In genomic region chr3:95071606-95072005, GRCm38 (mm10) we compare ENCODE assay signal across 21 mouse cellular contexts. TPM values are rescaled to one million over a fixed set of nuclear protein-coding genes. Genes with fewer than 3 reads are reported as not detected.
DNase-seq lines count a peak whose midpoint lies in the region; ATAC-seq and TF ChIP-seq lines count a peak whose summit lies in the region.
"Had no signal": no experiment of that assay in that cellular context is flagged by ENCODE, and none has a peak within 500 bp of the region (broad histone marks: within the 10 kb centered on the region; RNA-seq: fewer than 3 reads in every experiment).

No protein-coding gene starts in this region.

- peak; percentile 26; the same call in 1 of the 2 replicates for TF ChIP-seq CTCF in kidney, postnatal 0 days (IDR thresholded peaks at IDR 0.05; ENCODE audit: low read depth)

- 88% methylated on average over 2 of the region's 2 CpGs for WGBS in kidney, postnatal 0 days
- WGBS in kidney, embryonic 14.5 days: 90% methylated on average over 2 of the region's 2 CpGs

- no peaks in the 10 kb centered on the region for H3K27me3 ChIP-seq in kidney, postnatal 0 days (ENCODE audit: insufficient read depth, low read length)
- no peaks in the 10 kb centered on the region for H3K27me3 ChIP-seq in kidney, embryonic 14.5 days (ENCODE audit: control insufficient read depth, insufficient read depth, low read length)
- H3K27me3 ChIP-seq: embryonic facial prominence, embryonic 12.5 days; forebrain, embryonic 13.5 days had no signal

- no peak overlapping the region for H3K4me3 ChIP-seq in kidney, postnatal 0 days (replicated peaks; ENCODE audit: low read depth, low read length)
- no peak overlapping the region for H3K4me3 ChIP-seq in kidney, embryonic 14.5 days (ENCODE audit: low read length)
- H3K4me3 ChIP-seq: embryonic facial prominence, embryonic 12.5 days; erythroblast, embryonic 14.5 days; forebrain, embryonic 13.5 days; limb, embryonic 10.5 days had no signal

- H3K36me3 ChIP-seq in kidney, postnatal 0 days (ENCODE audit: insufficient read depth, low read length): peaks cover 72% of the 10 kb centered on the region
- H3K36me3 ChIP-seq in kidney, embryonic 14.5 days (ENCODE audit: control insufficient read depth, insufficient read depth, low read length): peaks cover 86% of the 10 kb centered on the region

- no peak for ATAC-seq in kidney, postnatal 0 days (replicated peaks; ENCODE audit: low FRiP score, low read depth)
- no peak for ATAC-seq in kidney, embryonic 14.5 days (ENCODE audit: low FRiP score, low TSS enrichment)
- ATAC-seq: forebrain, embryonic 13.5 days had no signal

- H3K9ac ChIP-seq in kidney, postnatal 0 days (ENCODE audit: low read depth, low read length): no peak overlapping the region
- H3K9ac ChIP-seq in kidney, embryonic 14.5 days (ENCODE audit: low read depth, low read length): no peak overlapping the region
- H3K9ac ChIP-seq: embryonic facial prominence, embryonic 12.5 days; forebrain, embryonic 13.5 days; lung, embryonic 14.5 days had no signal

- no peak overlapping the region for H3K27ac ChIP-seq in kidney, postnatal 0 days
- H3K27ac ChIP-seq in kidney, embryonic 14.5 days (ENCODE audit: low read depth, low read length): no peak overlapping the region
- H3K27ac ChIP-seq: embryonic facial prominence, embryonic 12.5 days; forebrain, embryonic 13.5 days; limb, embryonic 10.5 days had no signal

- H3K4me1 ChIP-seq in kidney, postnatal 0 days (replicated peaks; ENCODE audit: insufficient read depth, low read length): no peaks in the 10 kb centered on the region
- H3K4me1 ChIP-seq in kidney, embryonic 14.5 days (ENCODE audit: control insufficient read depth, insufficient read depth, low read length): no peaks in the 10 kb centered on the region
- H3K4me1 ChIP-seq: embryonic facial prominence, embryonic 12.5 days; forebrain, embryonic 13.5 days; limb, embryonic 10.5 days had no signal

- H3K9me3 ChIP-seq in kidney, postnatal 0 days (replicated peaks; ENCODE audit: low read length): no peaks in the 10 kb centered on the region
- no peaks in the 10 kb centered on the region for H3K9me3 ChIP-seq in kidney, embryonic 14.5 days (ENCODE audit: control insufficient read depth, low read length)
- H3K9me3 ChIP-seq: embryonic facial prominence, embryonic 12.5 days; forebrain, embryonic 13.5 days; G1E; limb, embryonic 10.5 days had no signal

- H3K4me2 ChIP-seq in kidney, postnatal 0 days (ENCODE audit: low read length): no peak overlapping the region
- H3K4me2 ChIP-seq in kidney, embryonic 14.5 days (replicated peaks; ENCODE audit: low read depth, low read length): no peak overlapping the region
- H3K4me2 ChIP-seq: embryonic facial prominence, embryonic 12.5 days; forebrain, embryonic 13.5 days; lung, embryonic 14.5 days had no signal

- DNase-seq in gastrocnemius, adult 18-20 months (ENCODE audit: low spot score): peak; percentile 34
- DNase-seq in gastrocnemius, postnatal 25 days: no peak
- peak; percentile 9 for DNase-seq in kidney, postnatal 0 days (ENCODE audit: low spot score)
- peak; percentile 11 for DNase-seq in thymus, postnatal 0 days (ENCODE audit: low spot score)
- no peak for DNase-seq in thymus, adult 18-20 months
- peak; percentile 77 for DNase-seq in R1 (ENCODE audit: low read depth, low spot score)
- DNase-seq in spleen, postnatal 14 days (ENCODE audit: low spot score in 2 of 2): no peak
- DNase-seq: cerebellum, adult 8-10 months; kidney, adult 2 months; layer of hippocampus, adult 9-11 months; lung, embryonic 14.5 days; lung, postnatal 4 days; retina, postnatal 1 day had no signal

RNA-seq across cellular contexts. Expression of gene Psmd4, which starts 29.2 kb away (rescaled TPM):
- total RNA-seq in gastrocnemius, adult 18-20 months (2021): 100 to 1,000 TPM; 222 to 224 TPM
- 100 to 1,000 TPM; 163 to 181 TPM for total RNA-seq in gastrocnemius, postnatal 25 days (2021)
- 214 and 231 TPM in 2 replicates for polyA plus RNA-seq in kidney, postnatal 0 days (2015; fragmentation: Nextera tagmentation; extraction: Ambion mirVana)
- polyA plus RNA-seq in kidney, embryonic 14.5 days (2014; fragmentation: Nextera tagmentation; extraction: Ambion mirVana): 261 and 286 TPM in 2 replicates
- 310 and 313 TPM in 2 replicates for polyA plus RNA-seq in thymus, postnatal 0 days (2015; fragmentation: Nextera tagmentation; extraction: Ambion mirVana)

RNA-seq across cellular contexts. Expression of gene Pip5k1a, which starts 35.1 kb away (rescaled TPM):
- total RNA-seq in gastrocnemius, adult 18-20 months (2021): 10 to 100 TPM; 21.7 to 31.8 TPM
- total RNA-seq in gastrocnemius, postnatal 25 days (2021): 10 to 100 TPM; 16.3 to 19.4 TPM
- 17.8 and 19.8 TPM in 2 replicates for polyA plus RNA-seq in kidney, postnatal 0 days (2015; fragmentation: Nextera tagmentation; extraction: Ambion mirVana)
- polyA plus RNA-seq in kidney, embryonic 14.5 days (2014; fragmentation: Nextera tagmentation; extraction: Ambion mirVana): 16.9 and 22.8 TPM in 2 replicates
- polyA plus RNA-seq in thymus, postnatal 0 days (2015; fragmentation: Nextera tagmentation; extraction: Ambion mirVana): 19.9 and 22.6 TPM in 2 replicates

RNA-seq across cellular contexts. Expression of gene Vps72, which starts 39.2 kb away (rescaled TPM):
- total RNA-seq in gastrocnemius, adult 18-20 months (2021): 10 to 100 TPM; 64.3 to 85.5 TPM
- total RNA-seq in gastrocnemius, postnatal 25 days (2021): 10 to 100 TPM; 36.0 to 40.4 TPM
- polyA plus RNA-seq in kidney, postnatal 0 days (2015; fragmentation: Nextera tagmentation; extraction: Ambion mirVana): 116 and 120 TPM in 2 replicates
- polyA plus RNA-seq in kidney, embryonic 14.5 days (2014; fragmentation: Nextera tagmentation; extraction: Ambion mirVana): 182 and 190 TPM in 2 replicates
- 86.1 and 93.6 TPM in 2 replicates for polyA plus RNA-seq in thymus, postnatal 0 days (2015; fragmentation: Nextera tagmentation; extraction: Ambion mirVana)

RNA-seq across cellular contexts. Expression of gene Tmod4, which starts 52.7 kb away (rescaled TPM):
- total RNA-seq in gastrocnemius, adult 18-20 months (2021): 100 to 1,000 TPM; 663 to 722 TPM
- 100 to 1,000 TPM; 481 to 623 TPM for total RNA-seq in gastrocnemius, postnatal 25 days (2021)
- 0.69 and 0.83 TPM in 2 replicates for polyA plus RNA-seq in kidney, postnatal 0 days (2015; fragmentation: Nextera tagmentation; extraction: Ambion mirVana)
- polyA plus RNA-seq in kidney, embryonic 14.5 days (2014; fragmentation: Nextera tagmentation; extraction: Ambion mirVana): 1.5 and 1.7 TPM in 2 replicates
- 1.6 and 1.8 TPM in 2 replicates for polyA plus RNA-seq in thymus, postnatal 0 days (2015; fragmentation: Nextera tagmentation; extraction: Ambion mirVana)
- total RNA-seq: hematopoietic stem cell, adult 5-6 weeks had no signal
- polyA plus RNA-seq: erythroblast, embryonic 14.5 days; liver, adult 2 months had no signal

RNA-seq across cellular contexts. Expression of gene Zfp687, which starts 56.4 kb away (rescaled TPM):
- 10 to 100 TPM; 13.2 to 14.9 TPM for total RNA-seq in gastrocnemius, adult 18-20 months (2021)
- total RNA-seq in gastrocnemius, postnatal 25 days (2021): 1 to 10 TPM; 8.4 to 8.9 TPM
- polyA plus RNA-seq in kidney, postnatal 0 days (2015; fragmentation: Nextera tagmentation; extraction: Ambion mirVana): 19.7 and 20.0 TPM in 2 replicates
- polyA plus RNA-seq in kidney, embryonic 14.5 days (2014; fragmentation: Nextera tagmentation; extraction: Ambion mirVana): 28.7 and 38.1 TPM in 2 replicates
- polyA plus RNA-seq in thymus, postnatal 0 days (2015; fragmentation: Nextera tagmentation; extraction: Ambion mirVana): 16.7 and 18.4 TPM in 2 replicates

Comparison
In these comparisons a context has a peak if more than half of its experiments do, and no peak if none do; other contexts are left out.
1. DNase-seq: peak in gastrocnemius, adult 18-20 months (single experiment), kidney, postnatal 0 days (single experiment), thymus, postnatal 0 days (single experiment) and R1 (single experiment); none in gastrocnemius, postnatal 25 days (single experiment), thymus, adult 18-20 months (0 of 2) and spleen, postnatal 14 days (0 of 2).